Mouse (Mus musculus): ENCODE measurements at regions not wholly inside any gene's neighbourhood (a gene's known extent, or its start where the extent isn't known, plus 50 kb on each side); places are given as distances from the start of the nearest gene placed in this dataset.

- Histone ChIP-seq H3K9me3 (replicated peaks; ENCODE audit: control insufficient read depth, low read length) (no peaks in the 10 kb centered on the region), H3K36me3 (replicated peaks; ENCODE audit: control insufficient read depth, insufficient read depth, low read depth, low read length) (no peaks in the 10 kb centered on the region), H3K27ac (replicated peaks; ENCODE audit: low read depth, low read length) (no peak overlapping the region), H3K9ac (replicated peaks; ENCODE audit: low read length) (no peak overlapping the region), H3K27me3 (ENCODE audit: control insufficient read depth, insufficient read depth, low read length) (no peaks in the 10 kb centered on the region), H3K4me3 (ENCODE audit: low read depth, low read length) (no peak overlapping the region), H3K4me1 (ENCODE audit: control insufficient read depth, insufficient read depth, low read length) (no peaks in the 10 kb centered on the region), H3K4me2 (ENCODE audit: low read depth, low read length) (no peak overlapping the region)
- 83% methylated on average over 4 of the region's 4 CpGs for whole genome bisulfite sequencing
- ATAC-seq (replicated peaks; ENCODE audit: insufficient number of reproducible peaks, low FRiP score, low TSS enrichment, low read depth) (no peak), DNase-seq (ENCODE audit: low spot score) (no peak)
Measured at GRCm38 (mm10) chr14:61850244-61850643, 243.0 kb downstream of the Kcnrg start.

GRCm38 (mm10) chr14:61857616-61858015, 250.4 kb downstream of the Kcnrg start:
- Histone ChIP-seq H3K27ac (replicated peaks; ENCODE audit: low read depth, low read length) (no peak overlapping the region), H3K4me3 (ENCODE audit: low read depth, low read length) (no peak overlapping the region), H3K4me1 (ENCODE audit: control insufficient read depth, insufficient read depth, low read length) (no peaks in the 10 kb centered on the region), H3K36me3 (replicated peaks; ENCODE audit: control insufficient read depth, insufficient read depth, low read depth, low read length) (no peaks in the 10 kb centered on the region), H3K9ac (replicated peaks; ENCODE audit: low read length) (no peak overlapping the region), H3K27me3 (ENCODE audit: control insufficient read depth, insufficient read depth, low read length) (no peaks in the 10 kb centered on the region), H3K4me2 (ENCODE audit: low read depth, low read length) (no peak overlapping the region), H3K9me3 (replicated peaks; ENCODE audit: control insufficient read depth, low read length) (no peaks in the 10 kb centered on the region)
- DNase-seq (ENCODE audit: low spot score) (no peak), ATAC-seq (replicated peaks; ENCODE audit: insufficient number of reproducible peaks, low FRiP score, low TSS enrichment, low read depth) (no peak)
- 90% methylated on average over 6 of the region's 6 CpGs for WGBS

- DNase-seq (ENCODE audit: low spot score) (no peak), ATAC-seq (replicated peaks; ENCODE audit: insufficient number of reproducible peaks, low FRiP score, low TSS enrichment, low read depth) (no peak)
- WGBS, result 92% methylated on average over 4 of the region's 4 CpGs
- H3K9me3 ChIP-seq (replicated peaks; ENCODE audit: control insufficient read depth, low read length), result no peaks in the 10 kb centered on the region
- H3K4me2 ChIP-seq (ENCODE audit: low read depth, low read length), result no peak overlapping the region
- no peak overlapping the region for H3K27ac ChIP-seq (replicated peaks; ENCODE audit: low read depth, low read length)
- no peak overlapping the region for H3K4me3 ChIP-seq (ENCODE audit: low read depth, low read length)
- H3K9ac ChIP-seq (replicated peaks; ENCODE audit: low read length), result no peak overlapping the region
- no peaks in the 10 kb centered on the region for H3K36me3 ChIP-seq (replicated peaks; ENCODE audit: control insufficient read depth, insufficient read depth, low read depth, low read length)
- no peaks in the 10 kb centered on the region for H3K27me3 ChIP-seq (ENCODE audit: control insufficient read depth, insufficient read depth, low read length)
- H3K4me1 ChIP-seq (ENCODE audit: control insufficient read depth, insufficient read depth, low read length), result no peaks in the 10 kb centered on the region
Measured at GRCm38 (mm10) chr14:61860688-61861087, 253.4 kb downstream of the Kcnrg start.

GRCm38 (mm10) chr14:61861357-61861958, 254.2 kb downstream of the Kcnrg start:
- H3K4me1 ChIP-seq (ENCODE audit: control insufficient read depth, insufficient read depth, low read length), result no peaks in the 10 kb centered on the region
- H3K4me2 ChIP-seq (ENCODE audit: low read depth, low read length), result no peak overlapping the region
- H3K27me3 ChIP-seq (ENCODE audit: control insufficient read depth, insufficient read depth, low read length), result no peaks in the 10 kb centered on the region
- DNase-seq (ENCODE audit: low spot score), result no peak
- ATAC-seq (replicated peaks; ENCODE audit: insufficient number of reproducible peaks, low FRiP score, low TSS enrichment, low read depth), result no peak
- H3K27ac ChIP-seq (replicated peaks; ENCODE audit: low read depth, low read length), result no peak overlapping the region
- no peaks in the 10 kb centered on the region for H3K9me3 ChIP-seq (replicated peaks; ENCODE audit: control insufficient read depth, low read length)
- H3K36me3 ChIP-seq (replicated peaks; ENCODE audit: control insufficient read depth, insufficient read depth, low read depth, low read length), result no peaks in the 10 kb centered on the region
- WGBS, result 89% methylated on average over 8 of the region's 8 CpGs
- H3K4me3 ChIP-seq (ENCODE audit: low read depth, low read length), result no peak overlapping the region
- H3K9ac ChIP-seq (replicated peaks; ENCODE audit: low read length), result no peak overlapping the region

- H3K9ac ChIP-seq (replicated peaks; ENCODE audit: low read length), result no peak overlapping the region
- H3K4me1 ChIP-seq (ENCODE audit: control insufficient read depth, insufficient read depth, low read length), result no peaks in the 10 kb centered on the region
- ATAC-seq (replicated peaks; ENCODE audit: insufficient number of reproducible peaks, low FRiP score, low TSS enrichment, low read depth), result no peak
- DNase-seq (ENCODE audit: low spot score), result no peak
- H3K27me3 ChIP-seq (ENCODE audit: control insufficient read depth, insufficient read depth, low read length), result no peaks in the 10 kb centered on the region
- no peak overlapping the region for H3K4me3 ChIP-seq (ENCODE audit: low read depth, low read length)
- H3K4me2 ChIP-seq (ENCODE audit: low read depth, low read length), result no peak overlapping the region
- WGBS, result 90% methylated on average over 6 of the region's 6 CpGs
- no peaks in the 10 kb centered on the region for H3K36me3 ChIP-seq (replicated peaks; ENCODE audit: control insufficient read depth, insufficient read depth, low read depth, low read length)
- H3K27ac ChIP-seq (replicated peaks; ENCODE audit: low read depth, low read length), result no peak overlapping the region
- H3K9me3 ChIP-seq (replicated peaks; ENCODE audit: control insufficient read depth, low read length), result no peaks in the 10 kb centered on the region
Measured at GRCm38 (mm10) chr14:61862931-61863330, 255.7 kb downstream of the Kcnrg start.

- no peaks in the 10 kb centered on the region for H3K27me3 ChIP-seq (ENCODE audit: control insufficient read depth, insufficient read depth, low read length)
- no peaks in the 10 kb centered on the region for H3K36me3 ChIP-seq (replicated peaks; ENCODE audit: control insufficient read depth, insufficient read depth, low read depth, low read length)
- DNase-seq (ENCODE audit: low spot score) (no peak), ATAC-seq (replicated peaks; ENCODE audit: insufficient number of reproducible peaks, low FRiP score, low TSS enrichment, low read depth) (no peak)
- H3K4me2 ChIP-seq (ENCODE audit: low read depth, low read length), result no peak overlapping the region
- no peaks in the 10 kb centered on the region for H3K4me1 ChIP-seq (ENCODE audit: control insufficient read depth, insufficient read depth, low read length)
- WGBS, result 79% methylated on average over 2 of the region's 2 CpGs
- H3K9me3 ChIP-seq (replicated peaks; ENCODE audit: control insufficient read depth, low read length), result no peaks in the 10 kb centered on the region
- no peak overlapping the region for H3K4me3 ChIP-seq (ENCODE audit: low read depth, low read length)
- no peak overlapping the region for H3K9ac ChIP-seq (replicated peaks; ENCODE audit: low read length)
- H3K27ac ChIP-seq (replicated peaks; ENCODE audit: low read depth, low read length), result no peak overlapping the region
Measured at GRCm38 (mm10) chr14:61863475-61863874, 256.2 kb downstream of the Kcnrg start.

GRCm38 (mm10) chr14:61866532-61867268, 259.4 kb downstream of the Kcnrg start:
- no peak overlapping the region for H3K4me2 ChIP-seq (ENCODE audit: low read depth, low read length)
- no peak for DNase-seq (ENCODE audit: low spot score)
- H3K4me3 ChIP-seq (ENCODE audit: low read depth, low read length), result no peak overlapping the region
- ATAC-seq (replicated peaks; ENCODE audit: insufficient number of reproducible peaks, low FRiP score, low TSS enrichment, low read depth), result no peak
- no peaks in the 10 kb centered on the region for H3K36me3 ChIP-seq (replicated peaks; ENCODE audit: control insufficient read depth, insufficient read depth, low read depth, low read length)
- H3K9me3 ChIP-seq (replicated peaks; ENCODE audit: control insufficient read depth, low read length), result no peaks in the 10 kb centered on the region
- no peaks in the 10 kb centered on the region for H3K27me3 ChIP-seq (ENCODE audit: control insufficient read depth, insufficient read depth, low read length)
- H3K4me1 ChIP-seq (ENCODE audit: control insufficient read depth, insufficient read depth, low read length), result no peaks in the 10 kb centered on the region
- no peak overlapping the region for H3K27ac ChIP-seq (replicated peaks; ENCODE audit: low read depth, low read length)
- WGBS, result 65% methylated on average over 3 of the region's 3 CpGs
- H3K9ac ChIP-seq (replicated peaks; ENCODE audit: low read length), result no peak overlapping the region; the same call in 1 of the 2 replicates

GRCm38 (mm10) chr14:61874206-61874605, 266.9 kb downstream of the Kcnrg start:
- Histone ChIP-seq H3K36me3 (replicated peaks; ENCODE audit: control insufficient read depth, insufficient read depth, low read depth, low read length) (no peaks in the 10 kb centered on the region), H3K4me1 (ENCODE audit: control insufficient read depth, insufficient read depth, low read length) (no peaks in the 10 kb centered on the region), H3K27ac (replicated peaks; ENCODE audit: low read depth, low read length) (no peak overlapping the region), H3K9me3 (replicated peaks; ENCODE audit: control insufficient read depth, low read length) (no peaks in the 10 kb centered on the region), H3K9ac (replicated peaks; ENCODE audit: low read length) (no peak overlapping the region), H3K27me3 (ENCODE audit: control insufficient read depth, insufficient read depth, low read length) (no peaks in the 10 kb centered on the region), H3K4me2 (ENCODE audit: low read depth, low read length) (no peak overlapping the region), H3K4me3 (ENCODE audit: low read depth, low read length) (no peak overlapping the region)
- ATAC-seq (replicated peaks; ENCODE audit: insufficient number of reproducible peaks, low FRiP score, low TSS enrichment, low read depth) (no peak), DNase-seq (ENCODE audit: low spot score) (no peak)

Measured in embryonic facial prominence, embryonic 11.5 days (tissue).